Mouse (Mus musculus): ENCODE data around the gene Gm3646.

The Gm3646 gene

GRCm38 (mm10) chr1:39805243-39805979 lies at the start of gene Gm3646:
Gene Gm3646, minus strand, starts transcription at chr1:39805332.
- no peak for DNase-seq

- no peak for DNase-seq
Observed at GRCm38 (mm10) chr1:39847066-39847465, 41.9 kb upstream of the Gm3646 start.

GRCm38 (mm10) chr1:39846031-39846550 lies 41.0 kb upstream of the Gm3646 start:
- no peak for DNase-seq

GRCm38 (mm10) chr1:39843328-39843727 lies 38.2 kb upstream of the Gm3646 start:
- no peak for DNase-seq

- DNase-seq, result no peak
Observed at GRCm38 (mm10) chr1:39842218-39843007, 37.3 kb upstream of the Gm3646 start.

GRCm38 (mm10) chr1:39840856-39841255 lies 35.7 kb upstream of the Gm3646 start:
- no peak for DNase-seq

- no peak for DNase-seq
Observed at GRCm38 (mm10) chr1:39839838-39840237, 34.7 kb upstream of the Gm3646 start.

- peak; percentile 63 for DNase-seq
Observed at GRCm38 (mm10) chr1:39839217-39839616, 34.1 kb upstream of the Gm3646 start.

GRCm38 (mm10) chr1:39838487-39839169 lies 33.5 kb upstream of the Gm3646 start:
- DNase-seq, result peak; percentile 82

- no peak for DNase-seq
Observed at GRCm38 (mm10) chr1:39831594-39832039, 26.5 kb upstream of the Gm3646 start.

- DNase-seq, result no peak
Observed at GRCm38 (mm10) chr1:39830786-39831593, 25.9 kb upstream of the Gm3646 start.

- no peak for DNase-seq
Observed at GRCm38 (mm10) chr1:39824902-39825301, 19.8 kb upstream of the Gm3646 start.

- no peak for DNase-seq
Observed at GRCm38 (mm10) chr1:39824240-39824639, 19.1 kb upstream of the Gm3646 start.

- no peak for DNase-seq
Observed at GRCm38 (mm10) chr1:39819596-39819995, 14.5 kb upstream of the Gm3646 start.

- peak; percentile 17 for DNase-seq
Observed at GRCm38 (mm10) chr1:39815766-39816165, 10.6 kb upstream of the Gm3646 start.

- no peak for DNase-seq
Observed at GRCm38 (mm10) chr1:39813067-39813466, 7.9 kb upstream of the Gm3646 start.

GRCm38 (mm10) chr1:39804789-39805188 lies 343 bp downstream of the Gm3646 start:
- no peak for DNase-seq

- DNase-seq, result no peak
Observed at GRCm38 (mm10) chr1:39802946-39803345, 2.2 kb downstream of the Gm3646 start.

- DNase-seq, result no peak
Observed at GRCm38 (mm10) chr1:39797496-39797895, 7.6 kb downstream of the Gm3646 start.

GRCm38 (mm10) chr1:39796765-39797164 lies 8.4 kb downstream of the Gm3646 start:
- no peak for DNase-seq

GRCm38 (mm10) chr1:39784632-39785031 lies 20.5 kb downstream of the Gm3646 start:
- DNase-seq, result no peak

GRCm38 (mm10) chr1:39781835-39782234 lies 23.3 kb downstream of the Gm3646 start:
- DNase-seq, result no peak
